Mouse (Mus musculus) ES-E14 (cell line): ENCODE results near the gene Rundc3a. TPM values are rescaled to one million over a fixed set of nuclear protein-coding genes. Genes with fewer than 3 reads are reported as not detected.
A peak's percentile ranks its signal among the peaks of the same experiment; 100 is the strongest.

Experiments used
- DNase-seq: peaks from one replicate; pipeline ENCODE4 v3.0.0-alpha.2; 2013; ENCODE audit warnings: low read depth, low spot score
- H3K27ac ChIP-seq: 2 replicates; pipeline ENCODE4 v1.5.1; 2012; ENCODE audit warnings: low read depth, mild to moderate bottlenecking, low read length, moderate library complexity, mixed read lengths; ENCODE audit not compliant: poor library complexity, insufficient read depth, severe bottlenecking
- H3K36me3 ChIP-seq: 2 replicates; pipeline ENCODE4 v1.6.1; 2012; ENCODE audit warnings: mild to moderate bottlenecking, low read length, moderate library complexity, mixed read lengths; ENCODE audit not compliant: control insufficient read depth, poor library complexity, insufficient read depth, severe bottlenecking
- H3K4me1 ChIP-seq, 2 experiments: fragments of 150-350 bp in 1 of 2; sonication (generic) in 1 of 2; 2 replicates each; pipeline ENCODE4 v1.6.1; 2012; ENCODE audit warnings: low read length in 2 of 2, mild to moderate bottlenecking in 1 of 2, mixed read lengths in 1 of 2; ENCODE audit not compliant: control insufficient read depth in 2 of 2, insufficient read depth in 2 of 2, poor library complexity in 1 of 2
- H3K4me3 ChIP-seq, 2 experiments: fragments of 150-350 bp in 1 of 2; sonication (generic) in 1 of 2; 2 replicates each; pipeline ENCODE4 v1.5.1; 2012; ENCODE audit warnings: low read length in 2 of 2, low read depth in 1 of 2, mild to moderate bottlenecking in 1 of 2, mixed read lengths in 1 of 2; ENCODE audit not compliant: insufficient read depth in 1 of 2, poor library complexity in 1 of 2, severe bottlenecking in 1 of 2
- H3K9ac ChIP-seq: 2 replicates; pipeline ENCODE4 v1.6.1; 2012; ENCODE audit warnings: low read depth, mild to moderate bottlenecking, low read length, mixed read lengths; ENCODE audit not compliant: poor library complexity, insufficient read depth, severe bottlenecking
- H3K9me3 ChIP-seq: fragments of 150-350 bp; sonication (generic); 2 replicates; pipeline ENCODE4 v1.6.1; 2012; ENCODE audit warnings: low read depth, mild to moderate bottlenecking, low read length; ENCODE audit not compliant: control insufficient read depth, insufficient read depth
- CHD2 ChIP-seq: IDR thresholded peaks from 2 replicates; pipeline ENCODE4 v1.6.1; 2014; ENCODE audit warnings: mild to moderate bottlenecking, low read depth, low read length, inconsistent platforms
- HCFC1 ChIP-seq: IDR thresholded peaks from 2 replicates; pipeline ENCODE4 v1.6.1; 2012; ENCODE audit warnings: low read length, inconsistent platforms, borderline replicate concordance; ENCODE audit not compliant: insufficient read depth
- MAFK ChIP-seq: IDR thresholded peaks from 2 replicates; pipeline ENCODE4 v1.6.1; 2014; ENCODE audit warnings: mild to moderate bottlenecking, low read depth, low read length, inconsistent platforms; ENCODE audit not compliant: insufficient read depth
- ZC3H11A ChIP-seq: IDR thresholded peaks from 2 replicates; pipeline ENCODE4 v1.6.1; 2012; ENCODE audit warnings: low read depth, mild to moderate bottlenecking, inconsistent platforms, low read length, borderline replicate concordance
- ZNF384 ChIP-seq: IDR thresholded peaks from 2 replicates; pipeline ENCODE4 v1.6.1; 2012; ENCODE audit warnings: low read depth, low read length, inconsistent platforms
- in situ Hi-C, 2 experiments: fragments of 600-800 bp; cut with MboI; formaldehyde crosslinking; loops; one replicate each; pipeline ENCODE4 v1.15.1; 2025; ENCODE audit warnings: low sequenced_read_pairs in 2 of 2, inconsistent platforms in 1 of 2; ENCODE audit not compliant: unreplicated experiment in 2 of 2
- total RNA-seq: library from RNA; depleted of rRNA; stranded (reverse); fragments of 300-350 nt; gene quantifications from 2 replicates; pipeline ENCODE4 v1.2.3, GENCODE M21; 2012

Rundc3a gene
- total RNA-seq, 1 experiment, result 6.7 TPM

- TF ChIP-seq ZNF384 (no peak), ZC3H11A (no peak), CHD2 (no peak), HCFC1 (no peak), MAFK (no peak)
- Histone ChIP-seq H3K27ac (no peak overlapping the region), H3K36me3 (peaks cover 32% of the 10 kb centered on the region), H3K4me1 (peaks cover 0 to 13% of the 10 kb centered on the region in 2 experiments; a peak in 1 of 4 replicates), H3K4me3 (peak overlapping the region; percentile 79 to 88), H3K9me3 (no peaks in the 10 kb centered on the region), H3K9ac (peak overlapping the region; percentile 65)
- in situ Hi-C loops, result loop anchor here in 1 of 2 experiments (10.0 kb wide), 1 partner anchor 113 kb away; no protein-coding TSS in a partner anchor
- DNase-seq, result peak; percentile 68
Observed at GRCm38 (mm10) chr11:102437120-102438061, 44.2 kb downstream of the Rundc3a start.

- Histone ChIP-seq H3K9ac (peak overlapping the region; percentile 80), H3K9me3 (no peaks in the 10 kb centered on the region), H3K4me1 (peaks cover 0 to 12% of the 10 kb centered on the region in 2 experiments; a peak in 1 of 4 replicates), H3K27ac (no peak overlapping the region), H3K4me3 (peak overlapping the region; percentile 79 to 88), H3K36me3 (peaks cover 26% of the 10 kb centered on the region)
- in situ Hi-C loops, result loop anchor here in 1 of 2 experiments (10.0 kb wide), 1 partner anchor 114 kb away; no protein-coding TSS in a partner anchor
- TF ChIP-seq HCFC1 (peak; percentile 66; the same call in 1 of the 2 replicates), ZNF384 (no peak), CHD2 (peak; percentile 23; the same call in 1 of the 2 replicates), MAFK (no peak), ZC3H11A (0 out of 2 replicates have a peak, but pooled peaks have one; percentile 10)
- DNase-seq, result peak; percentile 67
Observed at GRCm38 (mm10) chr11:102438212-102439092, 45.2 kb downstream of the Rundc3a start.

GRCm38 (mm10) chr11:102439093-102440082 lies 46.2 kb downstream of the Rundc3a start:
- H3K4me3 ChIP-seq, result no peak overlapping the region
- in situ Hi-C loops, result loop anchor here in 1 of 2 experiments (10.0 kb wide), 1 partner anchor 115 kb away; no protein-coding TSS in a partner anchor
- H3K27ac ChIP-seq, result no peak overlapping the region
- no peak for DNase-seq
- H3K9me3 ChIP-seq, result no peaks in the 10 kb centered on the region
- H3K36me3 ChIP-seq, result peaks cover 21% of the 10 kb centered on the region
- H3K4me1 ChIP-seq, result peaks cover 0 to 16% of the 10 kb centered on the region in 2 experiments; a peak in 1 of 4 replicates
- no peak overlapping the region; the same call in 1 of the 2 replicates for H3K9ac ChIP-seq
- TF ChIP-seq HCFC1, result no peak
- no peak for TF ChIP-seq ZC3H11A
- TF ChIP-seq ZNF384, result no peak
- TF ChIP-seq MAFK, result no peak
- TF ChIP-seq CHD2, result no peak
